Mouse (Mus musculus) heart, adult 2 months (tissue): ENCODE results near the gene Snap47.

Source experiments
- CTCF ChIP-seq: fragments of 200-600 bp; IDR thresholded peaks from 2 replicates; pipeline ENCODE4 v1.8.1; 2022; ENCODE audit warnings: antibody characterized with exemption, mild to moderate bottlenecking, moderate library complexity
- POLR2A ChIP-seq: fragments of 200-500 bp; IDR thresholded peaks from 2 replicates; pipeline ENCODE4 v1.6.1; 2011; ENCODE audit warnings: mild to moderate bottlenecking, low read depth, low read length, control low read depth; ENCODE audit not compliant: insufficient read depth

DNA sequence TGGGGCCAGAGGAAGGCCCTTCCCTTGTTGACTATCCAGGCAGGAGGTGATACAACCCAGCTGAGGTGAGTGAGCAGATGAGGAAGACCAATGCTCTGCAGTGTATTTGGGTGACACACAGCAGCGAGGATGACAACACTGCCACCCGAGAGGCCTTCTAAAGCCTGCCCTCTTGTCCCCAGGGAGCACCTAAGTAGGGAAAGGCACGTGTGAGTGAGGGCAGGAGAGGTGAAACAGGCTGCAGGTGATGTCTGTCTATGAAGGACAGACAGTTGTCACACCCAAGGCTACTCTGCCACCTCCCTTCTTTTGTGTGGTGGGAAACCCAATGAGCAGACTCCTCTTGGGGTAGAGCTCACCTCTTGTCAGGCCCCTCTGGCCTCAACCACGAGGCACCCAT is 61.4 kb downstream of the Snap47 start:
- TF ChIP-seq CTCF: no peak
- TF ChIP-seq POLR2A: no peak
